Mouse (Mus musculus): Measurements from ENCODE around the gene Ddr1. TPM values are rescaled to one million over a fixed set of nuclear protein-coding genes. Genes with fewer than 3 reads are reported as not detected.
"Not testable (repeated sequence)": the region's sequence is repeated elsewhere in the genome, so short reads cannot be mapped to it uniquely, and the experiment has no call there.

Ddr1 gene
- polyA plus RNA-seq, 1 experiment from 2014 or later: 75.8 TPM

GRCm38 (mm10) chr17:35730112-35730511 lies 25.7 kb upstream of the Ddr1 start:
- not testable (repeated sequence) for ATAC-seq (ENCODE audit: insufficient number of reproducible peaks, insufficient read depth, low FRiP score, low read depth); H3K9me3 ChIP-seq (ENCODE audit: control insufficient read depth, low read length); H3K27me3 ChIP-seq (ENCODE audit: control insufficient read depth, insufficient read depth, low read length); H3K27ac ChIP-seq (replicated peaks in 1 of 2; ENCODE audit: control insufficient read depth in 1 of 2, insufficient read depth in 1 of 2, low read depth in 2 of 2, low read length in 2 of 2); H3K36me3 ChIP-seq (ENCODE audit: control insufficient read depth, insufficient read depth, low read length); H3K4me2 ChIP-seq (ENCODE audit: low read length); H3K4me3 ChIP-seq (ENCODE audit: control insufficient read depth in 1 of 2, insufficient read depth in 1 of 2, low read depth in 1 of 2, low read length in 2 of 2); H3K9ac ChIP-seq (ENCODE audit: low read length)
- 53% methylated on average over 3 of the region's 3 CpGs for WGBS
- H3K4me1 ChIP-seq (ENCODE audit: control insufficient read depth in 2 of 2, insufficient read depth in 2 of 2, low read length in 2 of 2): peaks cover 10 to 15% of the 10 kb centered on the region in 2 experiments

- ATAC-seq (ENCODE audit: insufficient number of reproducible peaks, insufficient read depth, low FRiP score, low read depth): no peak
- no peaks in the 10 kb centered on the region for H3K9me3 ChIP-seq (ENCODE audit: control insufficient read depth, low read length)
- H3K27me3 ChIP-seq (ENCODE audit: control insufficient read depth, insufficient read depth, low read length): no peaks in the 10 kb centered on the region
- no peak overlapping the region for H3K9ac ChIP-seq (ENCODE audit: low read length)
- H3K36me3 ChIP-seq (ENCODE audit: control insufficient read depth, insufficient read depth, low read length): no peaks in the 10 kb centered on the region
- peaks cover 10 to 19% of the 10 kb centered on the region in 2 experiments for H3K4me1 ChIP-seq (ENCODE audit: control insufficient read depth in 2 of 2, insufficient read depth in 2 of 2, low read length in 2 of 2)
- no peak overlapping the region for H3K4me2 ChIP-seq (ENCODE audit: low read length)
- WGBS: 77% methylated on average over 4 of the region's 4 CpGs
- no peak overlapping the region for H3K4me3 ChIP-seq (ENCODE audit: control insufficient read depth in 1 of 2, insufficient read depth in 1 of 2, low read depth in 1 of 2, low read length in 2 of 2)
- H3K27ac ChIP-seq (replicated peaks in 1 of 2; ENCODE audit: control insufficient read depth in 1 of 2, insufficient read depth in 1 of 2, low read depth in 2 of 2, low read length in 2 of 2): no peak overlapping the region
These were observed 24.4 kb upstream of the Ddr1 start for GRCm38 (mm10) chr17:35728821-35729220.

- no peak overlapping the region for H3K27ac ChIP-seq (replicated peaks in 1 of 2; ENCODE audit: control insufficient read depth in 1 of 2, insufficient read depth in 1 of 2, low read depth in 2 of 2, low read length in 2 of 2)
- 46% methylated on average over 10 of the region's 10 CpGs for WGBS
- no peak overlapping the region for H3K4me3 ChIP-seq (ENCODE audit: control insufficient read depth in 1 of 2, insufficient read depth in 1 of 2, low read depth in 1 of 2, low read length in 2 of 2)
- H3K4me1 ChIP-seq (ENCODE audit: control insufficient read depth in 2 of 2, insufficient read depth in 2 of 2, low read length in 2 of 2): peaks cover 14 to 24% of the 10 kb centered on the region in 2 experiments
- no peaks in the 10 kb centered on the region for H3K9me3 ChIP-seq (ENCODE audit: control insufficient read depth, low read length)
- no peak overlapping the region for H3K4me2 ChIP-seq (ENCODE audit: low read length)
- no peaks in the 10 kb centered on the region for H3K27me3 ChIP-seq (ENCODE audit: control insufficient read depth, insufficient read depth, low read length)
- H3K9ac ChIP-seq (ENCODE audit: low read length): no peak overlapping the region
- no peaks in the 10 kb centered on the region for H3K36me3 ChIP-seq (ENCODE audit: control insufficient read depth, insufficient read depth, low read length)
- no peak for ATAC-seq (ENCODE audit: insufficient number of reproducible peaks, insufficient read depth, low FRiP score, low read depth)
These were observed 23.2 kb upstream of the Ddr1 start for GRCm38 (mm10) chr17:35727471-35728205.

- H3K36me3 ChIP-seq (ENCODE audit: control insufficient read depth, insufficient read depth, low read length): no peaks in the 10 kb centered on the region
- H3K4me3 ChIP-seq (ENCODE audit: control insufficient read depth in 1 of 2, insufficient read depth in 1 of 2, low read depth in 1 of 2, low read length in 2 of 2): no peak overlapping the region
- H3K27ac ChIP-seq (replicated peaks in 1 of 2; ENCODE audit: control insufficient read depth in 1 of 2, insufficient read depth in 1 of 2, low read depth in 2 of 2, low read length in 2 of 2): no peak overlapping the region
- no peak overlapping the region for H3K4me2 ChIP-seq (ENCODE audit: low read length)
- no peaks in the 10 kb centered on the region for H3K9me3 ChIP-seq (ENCODE audit: control insufficient read depth, low read length)
- H3K27me3 ChIP-seq (ENCODE audit: control insufficient read depth, insufficient read depth, low read length): no peaks in the 10 kb centered on the region
- no peak for ATAC-seq (ENCODE audit: insufficient number of reproducible peaks, insufficient read depth, low FRiP score, low read depth)
- WGBS: 48% methylated on average over 7 of the region's 7 CpGs
- H3K9ac ChIP-seq (ENCODE audit: low read length): no peak overlapping the region; the same call in 1 of the 2 replicates
- peaks cover 17 to 30% of the 10 kb centered on the region in 2 experiments for H3K4me1 ChIP-seq (ENCODE audit: control insufficient read depth in 2 of 2, insufficient read depth in 2 of 2, low read length in 2 of 2)
These were observed 22.6 kb upstream of the Ddr1 start for GRCm38 (mm10) chr17:35727028-35727427.

- H3K27me3 ChIP-seq (ENCODE audit: control insufficient read depth, insufficient read depth, low read length): no peaks in the 10 kb centered on the region
- peak overlapping the region; percentile 54 to 73 for H3K27ac ChIP-seq (replicated peaks in 1 of 2; ENCODE audit: control insufficient read depth in 1 of 2, insufficient read depth in 1 of 2, low read depth in 2 of 2, low read length in 2 of 2)
- H3K4me2 ChIP-seq (ENCODE audit: low read length): peak overlapping the region; percentile 59
- H3K9ac ChIP-seq (ENCODE audit: low read length): peak overlapping the region; percentile 65
- H3K4me3 ChIP-seq (ENCODE audit: control insufficient read depth in 1 of 2, insufficient read depth in 1 of 2, low read depth in 1 of 2, low read length in 2 of 2): peak overlapping the region; percentile 19 to 24; a peak in 2 of 4 replicates
- no peaks in the 10 kb centered on the region for H3K9me3 ChIP-seq (ENCODE audit: control insufficient read depth, low read length)
- ATAC-seq (ENCODE audit: insufficient number of reproducible peaks, insufficient read depth, low FRiP score, low read depth): peak; percentile 44
- WGBS: 21% methylated on average over 21 of the region's 21 CpGs
- no peaks in the 10 kb centered on the region for H3K36me3 ChIP-seq (ENCODE audit: control insufficient read depth, insufficient read depth, low read length)
- H3K4me1 ChIP-seq (ENCODE audit: control insufficient read depth in 2 of 2, insufficient read depth in 2 of 2, low read length in 2 of 2): peaks cover 25 to 42% of the 10 kb centered on the region in 2 experiments
These were observed 21.1 kb upstream of the Ddr1 start for GRCm38 (mm10) chr17:35725286-35726232.

- 0 out of 2 replicates have a peak overlapping the region, but pooled peaks have one; percentile 9 for H3K4me2 ChIP-seq (ENCODE audit: low read length)
These were observed 17.3 kb upstream of the Ddr1 start for GRCm38 (mm10) chr17:35721676-35722075.

GRCm38 (mm10) chr17:35720340-35720727 lies 15.9 kb upstream of the Ddr1 start:
- peak; percentile 86 for ATAC-seq (ENCODE audit: insufficient number of reproducible peaks, insufficient read depth, low FRiP score, low read depth)
- H3K9ac ChIP-seq (ENCODE audit: low read length): peak overlapping the region; percentile 44; the same call in 1 of the 2 replicates
- peak overlapping the region; percentile 45 for H3K4me2 ChIP-seq (ENCODE audit: low read length)
- H3K27ac ChIP-seq (replicated peaks in 1 of 2; ENCODE audit: control insufficient read depth in 1 of 2, insufficient read depth in 1 of 2, low read depth in 2 of 2, low read length in 2 of 2): peak overlapping the region; percentile 96 to 97
- no peaks in the 10 kb centered on the region for H3K9me3 ChIP-seq (ENCODE audit: control insufficient read depth, low read length)
- no peaks in the 10 kb centered on the region for H3K27me3 ChIP-seq (ENCODE audit: control insufficient read depth, insufficient read depth, low read length)
- no peak overlapping the region for H3K4me3 ChIP-seq (ENCODE audit: control insufficient read depth in 1 of 2, insufficient read depth in 1 of 2, low read depth in 1 of 2, low read length in 2 of 2)
- WGBS: 2% methylated on average over 10 of the region's 11 CpGs
- peaks cover 35 to 48% of the 10 kb centered on the region in 2 experiments for H3K4me1 ChIP-seq (ENCODE audit: control insufficient read depth in 2 of 2, insufficient read depth in 2 of 2, low read length in 2 of 2)
- H3K36me3 ChIP-seq (ENCODE audit: control insufficient read depth, insufficient read depth, low read length): no peaks in the 10 kb centered on the region

More at GRCm38 (mm10) chr17:35721676-35722075, 17.3 kb upstream of the Ddr1 start:
- Histone ChIP-seq H3K27me3 (ENCODE audit: control insufficient read depth, insufficient read depth, low read length) (no peaks in the 10 kb centered on the region), H3K4me3 (ENCODE audit: control insufficient read depth in 1 of 2, insufficient read depth in 1 of 2, low read depth in 1 of 2, low read length in 2 of 2) (no peak overlapping the region), H3K4me1 (ENCODE audit: control insufficient read depth in 2 of 2, insufficient read depth in 2 of 2, low read length in 2 of 2) (peaks cover 40 to 58% of the 10 kb centered on the region in 2 experiments), H3K9me3 (ENCODE audit: control insufficient read depth, low read length) (no peaks in the 10 kb centered on the region), H3K27ac (replicated peaks in 1 of 2; ENCODE audit: control insufficient read depth in 1 of 2, insufficient read depth in 1 of 2, low read depth in 2 of 2, low read length in 2 of 2) (peak overlapping the region; percentile 96 to 97), H3K9ac (ENCODE audit: low read length) (peak overlapping the region; percentile 40; the same call in 1 of the 2 replicates), H3K36me3 (ENCODE audit: control insufficient read depth, insufficient read depth, low read length) (no peaks in the 10 kb centered on the region)
- ATAC-seq (ENCODE audit: insufficient number of reproducible peaks, insufficient read depth, low FRiP score, low read depth): no peak
- 27% methylated on average over 8 of the region's 8 CpGs for WGBS

All from heart, embryonic 14.5 days (tissue).